ENCODE assay signal across 10 mouse cellular contexts in the genomic region with DNA sequence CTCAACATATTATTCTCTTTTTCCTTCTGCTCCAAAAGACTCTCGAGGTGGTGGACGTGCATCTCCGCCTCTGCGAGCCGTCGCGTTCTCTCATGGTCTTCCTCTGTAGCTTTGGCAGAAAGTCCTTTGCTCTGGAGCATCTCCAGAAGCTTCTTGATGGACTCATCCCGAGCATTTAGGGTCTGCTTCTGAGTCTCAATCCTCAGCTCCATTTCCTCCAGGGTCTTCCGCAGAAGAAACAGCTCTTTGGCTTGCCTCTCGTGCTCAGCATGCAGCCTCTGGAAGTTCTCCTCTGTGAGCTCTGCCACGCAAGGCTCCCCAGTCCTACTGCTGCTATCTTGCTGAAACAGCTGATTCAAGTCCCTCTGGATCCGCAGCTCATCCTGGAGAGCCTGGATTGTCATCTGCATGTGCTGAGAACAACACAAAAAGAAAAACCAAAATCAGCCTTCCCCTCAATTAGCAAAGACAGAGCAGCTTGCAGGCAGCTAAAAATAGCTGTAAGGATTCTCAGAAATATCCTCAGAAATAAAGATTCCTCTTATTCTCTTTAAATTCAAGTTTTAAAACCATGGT. TPM values are rescaled to one million over a fixed set of nuclear protein-coding genes. Genes with fewer than 3 reads are reported as not detected.
DNase-seq lines count a peak whose midpoint lies in the region.
"Had no signal": no experiment of that assay in that cellular context is flagged by ENCODE, and none has a peak within 500 bp of the region (broad histone marks: within the 10 kb centered on the region; RNA-seq: fewer than 3 reads in every experiment).

No protein-coding gene starts in this region.

- peak; percentile 38 for DNase-seq in cerebellum, adult 11-12 months
- DNase-seq in cerebellum, postnatal 4 days (ENCODE audit: low spot score in 2 of 2), result no peak
- DNase-seq in cerebellum, adult 9-10 months, result peak; percentile 60
- peak; percentile 11 to 47 for DNase-seq in layer of hippocampus, adult 18-20 months (ENCODE audit: low spot score in 2 of 2)
- DNase-seq in right cerebral cortex, adult 18-20 months, result peak; percentile 54
- DNase-seq in T-cell, adult 2 months (ENCODE audit: low spot score), result no peak
- DNase-seq in thymus, adult 18-20 months, result no peak
- DNase-seq in lung, postnatal 4 days, result no peak
- DNase-seq: heart, adult 11 months; kidney, adult 11 months had no signal

RNA-seq across cellular contexts. Expression of a gene that starts 51.0 kb away (rescaled TPM):
- total RNA-seq in layer of hippocampus, adult 18-20 months (2021), result 10 to 100 TPM; 48.0 to 48.7 TPM

Comparison
In these comparisons a context has a peak if more than half of its experiments do, and no peak if none do; other contexts are left out.
1. DNase-seq: peak in cerebellum, adult 11-12 months (single experiment), cerebellum, adult 9-10 months (single experiment), layer of hippocampus, adult 18-20 months (2 of 2) and right cerebral cortex, adult 18-20 months (single experiment); none in cerebellum, postnatal 4 days (0 of 2), T-cell, adult 2 months (single experiment), thymus, adult 18-20 months (0 of 2) and lung, postnatal 4 days (0 of 2).